Mouse (Mus musculus) CD4-positive naive resting alpha-beta T cell, adult 57 days (primary cell): Measurements from ENCODE around the gene Zfp711. TPM values are rescaled to one million over a fixed set of nuclear protein-coding genes. Genes with fewer than 3 reads are reported as not detected.

Experiments used
- total RNA-seq: library from RNA; stranded (reverse); gene quantifications from one replicate; pipeline ENCODE4 v1.2.4, GENCODE M21; 2023

Zfp711 gene
- not detected for total RNA-seq

GRCm38 (mm10) chrX:112600511-112601305, at the start of gene Zfp711:
Zfp711 (plus strand) TSS chrX:112600526.

Other genes with a start within 250 kb of the Zfp711 start
- not detected for gene Satl1, start 193.7 kb upstream of the Zfp711 start, total RNA-seq
- gene 2010106E10Rik, start 105.3 kb upstream of the Zfp711 start, total RNA-seq: not detected
- gene Pof1b, start 98.1 kb downstream of the Zfp711 start, total RNA-seq: not detected